Mouse (Mus musculus) kidney, embryonic 14.5 days (tissue): ENCODE measurements at regions not wholly inside any gene's neighbourhood (a gene's known extent, or its start where the extent isn't known, plus 50 kb on each side); places are given as distances from the start of the nearest gene placed in this dataset.

Experiments
- ATAC-seq: fragments of 200-750 bp; cut with Nextera tagmentation; 2 replicates; pipeline ENCODE4 v1.8.0; 2017; ENCODE audit warnings: moderate number of reproducible peaks, mild to moderate bottlenecking, moderate TSS enrichment, moderate library complexity; ENCODE audit not compliant: low FRiP score, low TSS enrichment
- H3K27ac ChIP-seq: fragments of 300-500 bp; sonication (generic); 2 replicates; pipeline ENCODE4 v1.5.1; 2014; ENCODE audit warnings: low read depth, mild to moderate bottlenecking, low read length, moderate library complexity, mixed read lengths
- H3K27me3 ChIP-seq: fragments of 300-500 bp; sonication (generic); 2 replicates; pipeline ENCODE4 v1.6.1; 2014; ENCODE audit warnings: mild to moderate bottlenecking, low read length; ENCODE audit not compliant: control insufficient read depth, insufficient read depth
- H3K36me3 ChIP-seq: fragments of 300-500 bp; sonication (generic); 2 replicates; pipeline ENCODE4 v1.6.1; 2014; ENCODE audit warnings: low read length, mixed read lengths; ENCODE audit not compliant: control insufficient read depth, insufficient read depth
- H3K4me1 ChIP-seq: fragments of 300-500 bp; sonication (generic); 2 replicates; pipeline ENCODE4 v1.6.1; 2014; ENCODE audit warnings: low read length, mixed read lengths; ENCODE audit not compliant: control insufficient read depth, insufficient read depth
- H3K4me2 ChIP-seq: fragments of 300-500 bp; sonication (generic); replicated peaks from 2 replicates; pipeline ENCODE4 v1.6.1; 2014; ENCODE audit warnings: low read depth, mild to moderate bottlenecking, low read length
- H3K4me3 ChIP-seq: fragments of 300-500 bp; sonication (generic); 2 replicates; pipeline ENCODE4 v1.5.1; 2014; ENCODE audit warnings: mild to moderate bottlenecking, low read length
- H3K9ac ChIP-seq: fragments of 300-500 bp; sonication (generic); 2 replicates; pipeline ENCODE4 v1.6.1; 2014; ENCODE audit warnings: low read depth, mild to moderate bottlenecking, low read length, moderate library complexity
- H3K9me3 ChIP-seq: fragments of 300-500 bp; sonication (generic); 2 replicates; pipeline ENCODE4 v1.6.1; 2016; ENCODE audit warnings: low read length; ENCODE audit not compliant: control insufficient read depth
- WGBS: fragments of 180-500 bp; shearing (Covaris S2); extraction: QIAGEN DNeasy Blood & Tissue Kit; methylation state at CpG from one replicate; pipeline ENCODE4 v1.1.7; 2014; 5-methylcytosine and 5-hydroxymethylcytosine counted together

GRCm38 (mm10) chr13:69988319-69988718 lies 186.1 kb downstream of the Med10 start:
- no peak overlapping the region for H3K4me2 ChIP-seq
- no peaks in the 10 kb centered on the region for H3K36me3 ChIP-seq
- ATAC-seq = peak; percentile 56; the same call in 1 of the 2 replicates
- H3K27ac ChIP-seq = no peak overlapping the region
- H3K9me3 ChIP-seq = no peaks in the 10 kb centered on the region
- no peaks in the 10 kb centered on the region for H3K4me1 ChIP-seq
- no peaks in the 10 kb centered on the region for H3K27me3 ChIP-seq
- H3K4me3 ChIP-seq = no peak overlapping the region
- no peak overlapping the region for H3K9ac ChIP-seq
- WGBS = 54% methylated on average over 4 of the region's 4 CpGs

GRCm38 (mm10) chr13:69991253-69991891 lies 189.2 kb downstream of the Med10 start:
- H3K27me3 ChIP-seq = no peaks in the 10 kb centered on the region
- H3K4me2 ChIP-seq = no peak overlapping the region
- H3K4me1 ChIP-seq = no peaks in the 10 kb centered on the region
- no peak overlapping the region for H3K9ac ChIP-seq
- WGBS = 32% methylated on average over 11 of the region's 11 CpGs
- no peak for ATAC-seq
- H3K27ac ChIP-seq = no peak overlapping the region
- H3K9me3 ChIP-seq = no peaks in the 10 kb centered on the region
- no peak overlapping the region for H3K4me3 ChIP-seq
- H3K36me3 ChIP-seq = no peaks in the 10 kb centered on the region

GRCm38 (mm10) chr13:69991892-69992261 lies 189.7 kb downstream of the Med10 start:
- Histone ChIP-seq H3K4me3 (no peak overlapping the region), H3K9me3 (no peaks in the 10 kb centered on the region), H3K4me1 (no peaks in the 10 kb centered on the region), H3K9ac (no peak overlapping the region), H3K4me2 (no peak overlapping the region), H3K36me3 (no peaks in the 10 kb centered on the region), H3K27ac (no peak overlapping the region), H3K27me3 (no peaks in the 10 kb centered on the region)
- WGBS = 64% methylated on average over 14 of the region's 14 CpGs
- no peak for ATAC-seq

- WGBS = 82% methylated on average over 15 of the region's 15 CpGs
- Histone ChIP-seq H3K9me3 (no peaks in the 10 kb centered on the region), H3K36me3 (no peaks in the 10 kb centered on the region), H3K4me1 (no peaks in the 10 kb centered on the region), H3K4me3 (no peak overlapping the region), H3K27me3 (no peaks in the 10 kb centered on the region), H3K9ac (no peak overlapping the region), H3K27ac (no peak overlapping the region), H3K4me2 (no peak overlapping the region)
- no peak for ATAC-seq
Measured at GRCm38 (mm10) chr13:70003591-70003990, 201.4 kb downstream of the Med10 start.

GRCm38 (mm10) chr13:70012123-70012522 lies 209.9 kb downstream of the Med10 start:
- Histone ChIP-seq H3K27ac (no peak overlapping the region), H3K9ac (no peak overlapping the region), H3K4me2 (no peak overlapping the region), H3K27me3 (no peaks in the 10 kb centered on the region), H3K4me1 (no peaks in the 10 kb centered on the region), H3K36me3 (no peaks in the 10 kb centered on the region), H3K9me3 (no peaks in the 10 kb centered on the region), H3K4me3 (no peak overlapping the region)
- 50% methylated on average over 3 of the region's 3 CpGs for WGBS
- ATAC-seq = no peak

- Histone ChIP-seq H3K9me3 (no peaks in the 10 kb centered on the region), H3K9ac (no peak overlapping the region), H3K4me2 (no peak overlapping the region), H3K27ac (no peak overlapping the region), H3K36me3 (no peaks in the 10 kb centered on the region), H3K4me3 (no peak overlapping the region), H3K4me1 (no peaks in the 10 kb centered on the region), H3K27me3 (no peaks in the 10 kb centered on the region; the same call in 1 of the 2 replicates)
- 59% methylated on average over 4 of the region's 4 CpGs for WGBS
- no peak for ATAC-seq
Measured at GRCm38 (mm10) chr13:70015183-70015582, 213.0 kb downstream of the Med10 start.

- Histone ChIP-seq H3K4me3 (no peak overlapping the region), H3K27me3 (no peaks in the 10 kb centered on the region; the same call in 1 of the 2 replicates), H3K9ac (no peak overlapping the region), H3K9me3 (no peaks in the 10 kb centered on the region), H3K27ac (no peak overlapping the region), H3K4me2 (no peak overlapping the region), H3K36me3 (no peaks in the 10 kb centered on the region), H3K4me1 (no peaks in the 10 kb centered on the region)
- WGBS = 85% methylated on average over 5 of the region's 5 CpGs
- ATAC-seq = no peak
Measured at GRCm38 (mm10) chr13:70017535-70017934, 215.3 kb downstream of the Med10 start.

- no peak for ATAC-seq
- H3K27me3 ChIP-seq = no peaks in the 10 kb centered on the region; the same call in 1 of the 2 replicates
- H3K36me3 ChIP-seq = no peaks in the 10 kb centered on the region
Measured at GRCm38 (mm10) chr13:70019999-70020838, 218.0 kb downstream of the Med10 start.

GRCm38 (mm10) chr13:70033249-70033648 lies 231.1 kb downstream of the Med10 start:
- H3K4me2 ChIP-seq = no peak overlapping the region

More at GRCm38 (mm10) chr13:70019999-70020838, 218.0 kb downstream of the Med10 start:
- Histone ChIP-seq H3K9ac (no peak overlapping the region), H3K27ac (no peak overlapping the region), H3K4me2 (no peak overlapping the region), H3K9me3 (no peaks in the 10 kb centered on the region), H3K4me3 (no peak overlapping the region), H3K4me1 (no peaks in the 10 kb centered on the region)
- WGBS = 27% methylated on average over 7 of the region's 7 CpGs

More at GRCm38 (mm10) chr13:70033249-70033648, 231.1 kb downstream of the Med10 start:
- Histone ChIP-seq H3K9me3 (no peaks in the 10 kb centered on the region), H3K27me3 (no peaks in the 10 kb centered on the region), H3K36me3 (no peaks in the 10 kb centered on the region), H3K9ac (no peak overlapping the region), H3K4me1 (no peaks in the 10 kb centered on the region), H3K27ac (no peak overlapping the region), H3K4me3 (no peak overlapping the region)
- ATAC-seq = no peak
- 84% methylated on average over 6 of the region's 6 CpGs for WGBS
